Mouse (Mus musculus): ENCODE measurements around the gene Dnm2.

DNA sequence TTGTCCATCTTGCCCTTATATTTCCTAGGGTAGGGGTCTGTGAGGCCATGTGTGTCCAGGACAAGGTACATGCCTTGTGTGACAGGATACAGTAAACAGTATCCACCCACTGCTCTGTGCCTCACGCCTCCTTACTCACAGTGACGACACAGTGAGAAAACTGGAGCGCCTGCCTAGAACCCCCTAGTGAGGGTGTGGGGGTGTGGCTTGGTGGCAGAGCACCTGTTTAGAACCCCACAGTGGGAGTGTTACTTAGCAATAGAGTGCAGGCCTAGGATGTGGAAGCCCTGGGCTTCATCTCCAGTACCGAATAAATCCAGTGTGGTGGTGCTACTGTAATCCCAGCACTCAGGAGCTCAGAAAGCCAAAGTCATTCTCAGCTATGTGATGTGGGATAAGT, 48.2 kb downstream of the Dnm2 start:
- no peak for TF ChIP-seq CTCF (conservative IDR thresholded peaks at IDR 0.05; ENCODE audit: low read length)
- no peak for TF ChIP-seq POU5F1 (IDR thresholded peaks at IDR 0.05; ENCODE audit: borderline replicate concordance, low read length)
- no peak for TF ChIP-seq NANOG (IDR thresholded peaks at IDR 0.05; ENCODE audit: borderline replicate concordance, low read length)

Measured in E14TG2a.4 (cell line).